Mouse (Mus musculus) limb, embryonic 15.5 days (tissue): ENCODE results near the gene Slc11a1. TPM values are rescaled to one million over a fixed set of nuclear protein-coding genes. Genes with fewer than 3 reads are reported as not detected.

Experiments
- ATAC-seq: fragments of 200-750 bp; cut with Nextera tagmentation; 2 replicates; pipeline ENCODE4 v1.8.0; 2017; ENCODE audit warnings: low read depth, moderate TSS enrichment; ENCODE audit not compliant: insufficient number of reproducible peaks, low FRiP score, low TSS enrichment
- H3K27ac ChIP-seq: fragments of 300-500 bp; sonication (generic); 2 replicates; pipeline ENCODE4 v1.5.1; 2015; ENCODE audit warnings: moderate library complexity, mild to moderate bottlenecking, inconsistent platforms
- H3K27me3 ChIP-seq: fragments of 300-500 bp; sonication (generic); 2 replicates; pipeline ENCODE4 v1.6.1; 2015; ENCODE audit warnings: inconsistent platforms
- H3K36me3 ChIP-seq: fragments of 300-500 bp; sonication (generic); 2 replicates; pipeline ENCODE4 v1.6.1; 2015; ENCODE audit warnings: inconsistent platforms
- H3K4me1 ChIP-seq: fragments of 300-500 bp; sonication (generic); 2 replicates; pipeline ENCODE4 v1.6.1; 2015; ENCODE audit warnings: inconsistent platforms
- H3K4me2 ChIP-seq: fragments of 300-500 bp; sonication (generic); 2 replicates; pipeline ENCODE4 v1.6.1; 2015; ENCODE audit warnings: mild to moderate bottlenecking, inconsistent platforms
- H3K4me3 ChIP-seq: fragments of 300-500 bp; sonication (generic); 2 replicates; pipeline ENCODE4 v1.5.1; 2015; ENCODE audit warnings: mild to moderate bottlenecking, inconsistent platforms
- H3K9ac ChIP-seq: fragments of 300-500 bp; sonication (generic); 2 replicates; pipeline ENCODE4 v1.6.1; 2015; ENCODE audit warnings: inconsistent platforms
- H3K9me3 ChIP-seq: fragments of 300-500 bp; sonication (generic); 2 replicates; pipeline ENCODE4 v1.6.1; 2016; ENCODE audit warnings: inconsistent platforms
- WGBS: fragments of 180-500 bp; shearing (Covaris S2); methylation state at CpG from one replicate; pipeline ENCODE4 v1.1.7; 2015; 5-methylcytosine and 5-hydroxymethylcytosine counted together
- polyA plus RNA-seq: library from polyadenylated mRNA; unstranded; fragments of >200 nt; fragmentation: Nextera tagmentation; extraction: Ambion mirVana; gene quantifications from 2 replicates; pipeline ENCODE4 v1.2.1, GENCODE M21; 2015

Slc11a1 gene
- polyA plus RNA-seq, 1 experiment from 2014 or later, result 3.4 TPM

DNA sequence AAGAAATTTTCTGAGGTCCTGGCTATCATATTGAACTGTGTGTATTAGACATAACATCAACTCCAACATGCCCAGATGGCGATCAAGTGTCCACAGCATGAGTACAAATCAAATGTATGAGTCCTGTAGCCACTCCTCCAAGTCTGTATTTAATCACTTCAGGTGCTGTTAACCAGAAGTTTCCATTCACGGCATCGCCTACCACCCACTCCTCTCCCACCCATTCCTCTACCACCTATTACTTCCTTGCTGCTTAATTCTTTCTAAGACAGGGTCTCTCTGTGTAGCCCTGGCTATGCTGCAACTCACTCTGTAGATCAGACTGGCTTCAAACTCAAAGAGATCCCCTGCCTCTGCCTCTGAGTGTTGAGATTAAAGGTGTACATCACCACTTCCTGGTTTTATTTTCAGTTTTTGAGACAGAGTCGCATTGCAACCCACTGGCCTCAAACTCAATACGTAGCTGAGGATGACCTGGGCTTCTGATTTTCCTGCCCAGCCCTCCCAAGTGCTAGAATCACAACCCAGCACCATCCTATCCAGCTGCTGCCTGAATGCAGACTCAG is 15.0 kb upstream of the Slc11a1 start:
- Histone ChIP-seq H3K4me1 (peaks cover 16% of the 10 kb centered on the region), H3K4me2 (no peak overlapping the region), H3K36me3 (no peaks in the 10 kb centered on the region), H3K4me3 (no peak overlapping the region), H3K9ac (no peak overlapping the region), H3K9me3 (no peaks in the 10 kb centered on the region), H3K27me3 (no peaks in the 10 kb centered on the region), H3K27ac (no peak overlapping the region)
- no peak for ATAC-seq
- 67% methylated on average over 5 of the region's 5 CpGs for WGBS

DNA sequence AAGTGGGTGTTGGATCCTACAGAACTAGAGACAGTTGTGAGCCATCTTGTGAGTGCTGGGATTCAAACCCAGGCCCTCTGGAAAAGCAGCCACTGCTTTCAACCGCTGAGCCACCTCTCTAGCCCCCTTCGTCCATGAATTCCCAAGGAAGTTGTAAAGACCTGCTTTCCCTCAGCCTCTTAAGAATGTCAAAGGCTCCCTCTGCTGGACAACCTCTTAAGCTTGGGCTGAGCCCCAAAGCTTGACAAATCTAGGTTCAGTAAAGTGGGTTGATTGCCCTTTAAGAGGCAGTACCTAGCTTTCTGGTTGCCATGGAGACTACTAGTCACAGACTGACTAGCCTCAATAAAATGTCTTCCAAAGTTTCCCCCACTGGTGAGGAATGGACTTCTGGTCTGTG is 13.2 kb upstream of the Slc11a1 start, which contains the start of gene Catip:
Catip (plus strand) TSS at position 297 of the 400 bp plus-strand sequence.
- 0 out of 2 replicates have a peak within 1 kb of the TSS, but pooled peaks have one; percentile 1 for H3K9ac ChIP-seq
- peak within 1 kb of the TSS; percentile 38; the same call in 1 of the 2 replicates for H3K27ac ChIP-seq
- H3K27me3 ChIP-seq, result no peaks in the 10 kb centered on the region
- no peaks in the 10 kb centered on the region for H3K9me3 ChIP-seq
- ATAC-seq, result peak; percentile 75
- no peak within 1 kb of the TSS for H3K4me2 ChIP-seq
- 0 out of 2 replicates have a peak within 1 kb of the TSS, but pooled peaks have one; percentile 4 for H3K4me3 ChIP-seq
- H3K36me3 ChIP-seq, result no peaks in the 10 kb centered on the region
- peaks cover 16% of the 10 kb centered on the region for H3K4me1 ChIP-seq
- 0% methylated on average over 2 of the region's 2 CpGs for WGBS

DNA sequence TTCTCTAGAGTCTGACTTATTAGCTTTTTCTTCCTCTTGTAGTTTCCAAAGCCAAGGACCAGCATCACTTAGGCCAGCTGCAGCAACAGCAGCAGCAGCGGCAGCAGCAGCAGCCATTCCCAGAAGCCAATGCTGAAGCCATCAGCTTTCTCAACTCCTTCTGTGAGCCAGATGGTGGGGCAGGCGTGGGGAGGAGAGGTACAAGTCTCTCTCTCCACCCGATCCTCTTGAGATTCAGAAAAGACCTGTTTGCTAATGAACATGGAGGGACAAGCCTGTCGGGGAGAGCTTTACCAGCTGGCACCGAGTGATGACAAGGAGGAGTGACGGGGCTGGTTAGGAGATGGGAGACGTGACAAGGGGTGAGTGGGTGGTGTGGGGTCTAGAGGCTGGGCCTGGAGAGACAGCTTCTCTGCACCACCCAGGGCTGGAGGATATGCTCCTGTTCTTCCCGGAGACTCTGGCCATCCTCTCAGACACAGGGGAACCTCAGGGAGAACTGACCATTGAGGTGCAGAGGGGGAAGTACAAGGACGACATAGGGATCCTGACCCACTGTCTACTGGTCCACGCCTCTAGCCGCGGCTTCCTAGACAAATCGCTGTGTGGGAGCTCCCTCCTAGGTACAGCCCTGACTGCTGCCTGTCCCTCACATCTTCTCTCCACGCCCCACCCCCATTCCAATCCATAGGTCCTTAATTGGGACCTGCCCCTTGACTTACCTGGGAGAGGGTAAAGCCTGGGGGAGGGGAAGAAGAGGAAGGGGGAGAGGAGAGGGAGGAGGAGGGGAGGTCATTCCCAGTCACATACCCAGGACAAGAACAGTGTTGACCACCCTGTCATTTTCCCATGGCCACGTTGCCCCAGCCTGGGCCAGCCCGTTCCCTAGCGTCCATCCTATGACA is 12.4 kb upstream of the Slc11a1 start:
- no peaks in the 10 kb centered on the region for H3K27me3 ChIP-seq
- ATAC-seq, result 0 out of 2 replicates have a peak, but pooled peaks have one; percentile 18
- 0 out of 2 replicates have a peak overlapping the region, but pooled peaks have one; percentile 4 for H3K4me3 ChIP-seq
- H3K4me2 ChIP-seq, result no peak overlapping the region
- H3K36me3 ChIP-seq, result no peaks in the 10 kb centered on the region
- peaks cover 16% of the 10 kb centered on the region for H3K4me1 ChIP-seq
- 0 out of 2 replicates have a peak overlapping the region, but pooled peaks have one; percentile 1 for H3K9ac ChIP-seq
- H3K27ac ChIP-seq, result peak overlapping the region; percentile 38; the same call in 1 of the 2 replicates
- WGBS, result 52% methylated on average over 16 of the region's 17 CpGs
- no peaks in the 10 kb centered on the region for H3K9me3 ChIP-seq

- 55% methylated on average over 5 of the region's 5 CpGs for WGBS
Observed at GRCm38 (mm10) chr1:74363437-74363836, 11.6 kb upstream of the Slc11a1 start.

GRCm38 (mm10) chr1:74364270-74364669 is 10.7 kb upstream of the Slc11a1 start:
- no peak for ATAC-seq
- Histone ChIP-seq H3K4me2 (no peak overlapping the region), H3K4me3 (no peak overlapping the region), H3K36me3 (no peaks in the 10 kb centered on the region), H3K27me3 (no peaks in the 10 kb centered on the region), H3K27ac (no peak overlapping the region), H3K4me1 (peaks cover 22% of the 10 kb centered on the region), H3K9me3 (no peaks in the 10 kb centered on the region), H3K9ac (no peak overlapping the region)
- 64% methylated on average over 8 of the region's 8 CpGs for WGBS

More at GRCm38 (mm10) chr1:74363437-74363836, 11.6 kb upstream of the Slc11a1 start:
- H3K9me3 ChIP-seq, result no peaks in the 10 kb centered on the region
- H3K27ac ChIP-seq, result 0 out of 2 replicates have a peak overlapping the region, but pooled peaks have one; percentile 4
- H3K4me2 ChIP-seq, result no peak overlapping the region
- H3K36me3 ChIP-seq, result no peaks in the 10 kb centered on the region
- no peak for ATAC-seq
- H3K9ac ChIP-seq, result 0 out of 2 replicates have a peak overlapping the region, but pooled peaks have one; percentile 1
- no peak overlapping the region for H3K4me3 ChIP-seq
- H3K27me3 ChIP-seq, result no peaks in the 10 kb centered on the region
- peaks cover 22% of the 10 kb centered on the region for H3K4me1 ChIP-seq

DNA sequence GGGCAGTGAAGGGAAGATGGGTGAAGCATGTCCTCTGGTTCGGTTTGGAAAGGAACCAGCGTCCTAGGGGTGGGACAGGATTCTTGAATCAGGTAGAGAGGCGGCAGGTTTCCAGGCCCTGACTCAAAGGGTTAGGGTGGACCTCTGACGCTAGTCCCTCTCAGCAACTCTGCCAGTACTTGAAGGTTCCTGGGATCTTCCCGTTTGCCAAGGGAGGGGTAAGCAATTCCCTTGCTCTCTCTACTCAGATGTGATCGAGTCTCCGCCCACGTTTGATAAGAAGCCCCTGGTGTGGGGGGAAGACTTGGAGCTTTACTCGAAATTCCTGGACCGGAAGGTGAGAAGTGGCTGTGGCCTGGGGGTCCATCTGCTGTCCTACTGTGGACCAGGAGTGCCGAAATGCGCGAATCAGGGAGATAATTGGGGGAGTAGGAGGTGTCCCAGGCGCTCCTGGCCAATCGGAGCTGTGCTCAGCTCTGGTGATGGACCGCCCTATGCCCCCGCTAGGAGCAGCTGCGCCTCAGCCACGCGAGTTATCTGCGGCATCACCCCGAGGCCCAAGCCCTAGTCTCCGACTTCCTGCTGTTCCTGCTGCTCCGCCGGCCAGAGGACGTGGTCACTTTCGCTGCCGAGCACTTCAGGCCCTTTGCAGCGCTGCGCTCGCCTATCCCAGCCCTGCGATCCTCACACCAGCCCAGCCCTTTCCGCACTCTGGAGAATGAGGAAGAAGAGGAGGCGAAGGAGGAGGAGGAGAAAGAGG is 6.9 kb upstream of the Slc11a1 start:
- Histone ChIP-seq H3K27ac (no peak overlapping the region), H3K36me3 (no peaks in the 10 kb centered on the region), H3K4me3 (peak overlapping the region; percentile 35), H3K9ac (no peak overlapping the region), H3K27me3 (no peaks in the 10 kb centered on the region), H3K9me3 (no peaks in the 10 kb centered on the region), H3K4me2 (peak overlapping the region; percentile 74), H3K4me1 (peaks cover 10% of the 10 kb centered on the region)
- 15% methylated on average over 34 of the region's 34 CpGs for WGBS
- ATAC-seq, result peak; percentile 74; the same call in 1 of the 2 replicates

GRCm38 (mm10) chr1:74370040-74370439 is 5.0 kb upstream of the Slc11a1 start:
- H3K4me3 ChIP-seq, result no peak overlapping the region
- H3K27me3 ChIP-seq, result no peaks in the 10 kb centered on the region
- peaks cover 9% of the 10 kb centered on the region for H3K4me1 ChIP-seq
- H3K36me3 ChIP-seq, result no peaks in the 10 kb centered on the region
- no peaks in the 10 kb centered on the region for H3K9me3 ChIP-seq
- ATAC-seq, result no peak
- H3K4me2 ChIP-seq, result no peak overlapping the region
- H3K9ac ChIP-seq, result no peak overlapping the region
- WGBS, result 33% methylated on average over 4 of the region's 4 CpGs
- no peak overlapping the region for H3K27ac ChIP-seq

GRCm38 (mm10) chr1:74373372-74373771 is 1.6 kb upstream of the Slc11a1 start:
- no peaks in the 10 kb centered on the region for H3K9me3 ChIP-seq
- no peak overlapping the region for H3K9ac ChIP-seq
- no peak overlapping the region for H3K27ac ChIP-seq
- H3K27me3 ChIP-seq, result no peaks in the 10 kb centered on the region
- H3K36me3 ChIP-seq, result no peaks in the 10 kb centered on the region
- H3K4me2 ChIP-seq, result no peak overlapping the region
- no peak for ATAC-seq
- H3K4me1 ChIP-seq, result peaks cover 13% of the 10 kb centered on the region
- 62% methylated on average over 4 of the region's 4 CpGs for WGBS
- H3K4me3 ChIP-seq, result no peak overlapping the region

- Histone ChIP-seq H3K27ac (no peak overlapping the region), H3K9me3 (no peaks in the 10 kb centered on the region), H3K36me3 (no peaks in the 10 kb centered on the region), H3K27me3 (no peaks in the 10 kb centered on the region), H3K9ac (no peak overlapping the region), H3K4me1 (peaks cover 12% of the 10 kb centered on the region; the same call in 1 of the 2 replicates), H3K4me2 (no peak overlapping the region), H3K4me3 (no peak overlapping the region)
- 79% methylated on average over 10 of the region's 10 CpGs for WGBS
- ATAC-seq, result no peak
Observed at GRCm38 (mm10) chr1:74375561-74375960, 566 bp downstream of the Slc11a1 start.

DNA sequence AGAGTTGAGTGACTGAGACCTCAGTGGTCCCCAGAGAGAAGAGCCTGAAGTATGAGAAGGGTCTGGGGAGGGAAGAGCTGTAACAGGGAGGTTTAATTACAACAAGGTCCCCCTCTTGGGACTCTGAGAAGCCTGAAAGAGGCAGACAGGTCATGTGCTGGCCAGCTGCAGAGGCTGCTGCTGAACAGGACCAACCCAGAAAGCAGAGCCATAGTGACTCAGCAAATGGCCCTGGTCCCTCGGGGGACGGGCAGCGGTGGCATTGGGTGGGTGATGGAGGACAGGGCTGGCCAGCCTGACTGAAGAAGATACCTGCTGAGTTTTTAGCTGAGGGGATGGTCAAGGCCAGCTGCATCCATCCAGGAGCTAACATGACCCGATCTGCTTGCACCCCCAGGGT is 1.4 kb downstream of the Slc11a1 start:
- H3K9ac ChIP-seq, result no peak overlapping the region
- H3K9me3 ChIP-seq, result no peaks in the 10 kb centered on the region
- H3K27me3 ChIP-seq, result no peaks in the 10 kb centered on the region
- no peak overlapping the region for H3K4me3 ChIP-seq
- no peaks in the 10 kb centered on the region for H3K36me3 ChIP-seq
- H3K4me1 ChIP-seq, result peaks cover 12% of the 10 kb centered on the region; the same call in 1 of the 2 replicates
- no peak overlapping the region for H3K27ac ChIP-seq
- H3K4me2 ChIP-seq, result no peak overlapping the region
- ATAC-seq, result no peak
- WGBS, result 70% methylated on average over 4 of the region's 4 CpGs

GRCm38 (mm10) chr1:74379058-74379504 is 4.1 kb downstream of the Slc11a1 start:
- ATAC-seq, result no peak
- H3K4me1 ChIP-seq, result peaks cover 12% of the 10 kb centered on the region; the same call in 1 of the 2 replicates
- H3K9me3 ChIP-seq, result no peaks in the 10 kb centered on the region
- 65% methylated on average over 7 of the region's 7 CpGs for WGBS
- no peak overlapping the region for H3K4me2 ChIP-seq
- no peak overlapping the region for H3K4me3 ChIP-seq
- H3K27ac ChIP-seq, result no peak overlapping the region
- no peaks in the 10 kb centered on the region for H3K27me3 ChIP-seq
- no peak overlapping the region for H3K9ac ChIP-seq
- H3K36me3 ChIP-seq, result no peaks in the 10 kb centered on the region
